ENCODE assay signal across 25 mouse cellular contexts in genomic region chr2:57587065-57587464, GRCm38 (mm10).
DNase-seq lines count a peak whose midpoint lies in the region; ATAC-seq and TF ChIP-seq lines count a peak whose summit lies in the region.
"Had no signal": no experiment of that assay in that cellular context is flagged by ENCODE, and none has a peak within 500 bp of the region (broad histone marks: within the 10 kb centered on the region; RNA-seq: fewer than 3 reads in every experiment).

No protein-coding gene starts in this region.

- H3K4me3 ChIP-seq in hindbrain, embryonic 10.5 days, result no peak overlapping the region
- H3K4me3 ChIP-seq in gastrocnemius, adult 2 months, result no peak overlapping the region
- H3K4me3 ChIP-seq: embryonic facial prominence, embryonic 15.5 days; heart, embryonic 15.5 days; hindbrain, embryonic 15.5 days; lung, embryonic 15.5 days; midbrain, embryonic 15.5 days; myocyte; neural tube, embryonic 13.5 days had no signal

- WGBS in hindbrain, embryonic 10.5 days, result 86% methylated on average over 3 of the region's 3 CpGs

- DNase-seq in 416B (ENCODE audit: low read depth) (peak; percentile 62), ES-CJ7 (ENCODE audit: low read depth, low spot score) (peak; percentile 15)
- no peak for DNase-seq in hindbrain, embryonic 10.5 days (ENCODE audit: low spot score)
- DNase-seq in ovary, postnatal 36 days (ENCODE audit: low spot score), result no peak
- no peak for DNase-seq in gastrocnemius, adult 2 months
- DNase-seq: adrenal gland, adult 8-10 months; cerebellum, adult 2 months; cerebellum, postnatal 36 days; forebrain, postnatal 0 days; gastrocnemius, postnatal 36 days; heart, postnatal 36 days; kidney, adult 2 months; kidney, postnatal 14 days; lung, postnatal 36 days; right cerebral cortex, adult 18-20 months; right cerebral cortex, postnatal 4 days had no signal

- peak; percentile 100 for ATAC-seq in common myeloid progenitor, adult 5-6 weeks (replicated peaks; ENCODE audit: low read depth, poor library complexity, severe bottlenecking)
- ATAC-seq in neutrophil, adult 5-6 weeks (ENCODE audit: extremely low read depth, insufficient number of reproducible peaks, low FRiP score, poor library complexity, severe bottlenecking), result peak; percentile 63; the same call in 1 of the 2 replicates
- ATAC-seq: forebrain, postnatal 0 days; midbrain, embryonic 15.5 days had no signal

- H3K9me3 ChIP-seq in hindbrain, embryonic 10.5 days, result no peaks in the 10 kb centered on the region
- H3K9me3 ChIP-seq: embryonic facial prominence, embryonic 15.5 days; heart, embryonic 15.5 days; hindbrain, embryonic 15.5 days; lung, embryonic 15.5 days; midbrain, embryonic 15.5 days; neural tube, embryonic 13.5 days had no signal

- H3K27ac ChIP-seq in hindbrain, embryonic 10.5 days, result no peak overlapping the region
- H3K27ac ChIP-seq in gastrocnemius, adult 2 months, result no peak overlapping the region
- H3K27ac ChIP-seq: embryonic facial prominence, embryonic 15.5 days; heart, embryonic 15.5 days; hindbrain, embryonic 15.5 days; lung, embryonic 15.5 days; midbrain, embryonic 15.5 days; neural tube, embryonic 13.5 days had no signal

- H3K36me3 ChIP-seq in hindbrain, embryonic 10.5 days, result no peaks in the 10 kb centered on the region
- H3K36me3 ChIP-seq: embryonic facial prominence, embryonic 15.5 days; heart, embryonic 15.5 days; hindbrain, embryonic 15.5 days; lung, embryonic 15.5 days; midbrain, embryonic 15.5 days; neural tube, embryonic 13.5 days had no signal

- no peaks in the 10 kb centered on the region for H3K27me3 ChIP-seq in hindbrain, embryonic 10.5 days (ENCODE audit: insufficient read depth, poor library complexity, severe bottlenecking)
- H3K27me3 ChIP-seq: embryonic facial prominence, embryonic 15.5 days; heart, embryonic 15.5 days; hindbrain, embryonic 15.5 days; lung, embryonic 15.5 days; midbrain, embryonic 15.5 days had no signal

- intact Hi-C loops in gastrocnemius, adult 2 months (cut with DNase I), result no loop called here

- no peak for TF ChIP-seq CTCF in gastrocnemius, adult 2 months (IDR thresholded peaks at IDR 0.05)

- no peaks in the 10 kb centered on the region for H3K4me1 ChIP-seq in hindbrain, embryonic 10.5 days (replicated peaks)
- H3K4me1 ChIP-seq: embryonic facial prominence, embryonic 15.5 days; heart, embryonic 15.5 days; hindbrain, embryonic 15.5 days; lung, embryonic 15.5 days; midbrain, embryonic 15.5 days; neural tube, embryonic 13.5 days had no signal

Comparison
In these comparisons a context has a peak if more than half of its experiments do, and no peak if none do; other contexts are left out.
1. DNase-seq: peak in 416B (single experiment) and ES-CJ7 (single experiment); none in hindbrain, embryonic 10.5 days (single experiment), ovary, postnatal 36 days (single experiment) and gastrocnemius, adult 2 months (single experiment).